Mouse (Mus musculus) c-Kit-positive CD71-negative TER-119-negative erythroid progenitor cells, embryonic 14.5 days (primary cell): ENCODE measurements around the gene Uba5.
A peak's percentile ranks its signal among the peaks of the same experiment; 100 is the strongest.

ENCODE experiments used
- DNase-seq: peaks from one replicate; pipeline ENCODE4 v3.0.0-alpha.2; 2013; ENCODE audit warnings: low read depth

Gene Uba5

DNA sequence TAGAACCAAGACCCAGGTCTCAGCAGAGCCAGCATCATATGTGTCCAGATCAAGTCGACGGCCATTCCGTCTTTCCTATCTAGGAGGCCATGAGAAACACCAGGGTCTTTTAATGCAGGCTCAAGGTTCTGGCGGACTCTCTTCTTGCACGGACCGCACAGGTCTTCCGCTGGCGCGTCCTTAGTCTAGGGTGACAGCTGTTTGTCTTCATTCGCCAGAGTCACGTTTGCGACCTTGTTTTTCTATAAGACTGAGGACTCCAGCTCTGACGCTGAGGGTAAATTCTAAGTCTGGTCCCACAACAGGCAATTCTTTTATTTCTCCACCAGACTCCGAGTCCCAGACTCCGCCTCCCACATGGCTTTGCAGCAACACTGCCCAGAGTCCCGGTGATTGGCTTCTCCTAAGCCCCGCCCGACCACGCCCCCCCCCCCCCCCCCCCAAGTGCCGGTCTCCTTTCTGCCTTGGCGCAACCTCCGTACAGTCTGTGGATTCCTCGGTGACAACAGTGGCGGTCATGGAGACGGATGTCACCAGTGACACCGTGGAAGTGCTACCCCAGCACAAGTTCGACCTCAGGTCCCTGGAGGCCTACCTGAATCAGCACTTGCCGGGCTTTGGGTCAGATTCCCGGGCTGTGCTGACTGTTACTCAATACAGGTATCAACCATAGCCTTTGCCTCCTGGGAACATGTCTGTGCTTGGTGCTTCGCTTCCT is 469 bp upstream of the Uba5 start, which contains the start of gene Acad11:
TSS of gene Acad11 (plus strand) at position 134 of the 718 bp plus-strand sequence.
- DNase-seq: peak; percentile 83

GRCm38 (mm10) chr9:104051028-104051427 is 11.9 kb downstream of the Uba5 start:
- DNase-seq: no peak

- DNase-seq: no peak
Measured at GRCm38 (mm10) chr9:104043676-104044075, 19.3 kb downstream of the Uba5 start.

GRCm38 (mm10) chr9:104040362-104040761 is 22.6 kb downstream of the Uba5 start, which contains the start of gene Gm28305:
TSS of gene Gm28305 (plus strand) at chr9:104040662.
- no peak for DNase-seq

DNA sequence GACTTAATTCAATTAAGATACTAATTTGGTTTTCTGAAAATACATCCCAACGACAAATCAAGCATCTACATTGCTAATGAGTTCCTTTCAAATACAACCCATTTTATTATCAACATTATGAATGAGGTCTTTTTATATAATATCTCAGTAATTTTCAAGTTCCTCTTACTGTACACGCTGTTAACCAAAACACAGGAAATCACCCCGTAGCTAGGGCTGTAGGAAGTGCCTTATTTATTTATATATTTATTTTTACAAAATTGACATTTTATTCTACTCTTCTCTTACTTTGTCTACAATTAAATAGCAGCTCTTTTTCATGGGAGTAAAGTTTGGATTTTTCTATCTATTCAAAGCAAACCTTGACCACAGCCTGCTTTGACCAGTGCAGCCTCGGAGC is 23.2 kb downstream of the Uba5 start:
- no peak for DNase-seq

DNA sequence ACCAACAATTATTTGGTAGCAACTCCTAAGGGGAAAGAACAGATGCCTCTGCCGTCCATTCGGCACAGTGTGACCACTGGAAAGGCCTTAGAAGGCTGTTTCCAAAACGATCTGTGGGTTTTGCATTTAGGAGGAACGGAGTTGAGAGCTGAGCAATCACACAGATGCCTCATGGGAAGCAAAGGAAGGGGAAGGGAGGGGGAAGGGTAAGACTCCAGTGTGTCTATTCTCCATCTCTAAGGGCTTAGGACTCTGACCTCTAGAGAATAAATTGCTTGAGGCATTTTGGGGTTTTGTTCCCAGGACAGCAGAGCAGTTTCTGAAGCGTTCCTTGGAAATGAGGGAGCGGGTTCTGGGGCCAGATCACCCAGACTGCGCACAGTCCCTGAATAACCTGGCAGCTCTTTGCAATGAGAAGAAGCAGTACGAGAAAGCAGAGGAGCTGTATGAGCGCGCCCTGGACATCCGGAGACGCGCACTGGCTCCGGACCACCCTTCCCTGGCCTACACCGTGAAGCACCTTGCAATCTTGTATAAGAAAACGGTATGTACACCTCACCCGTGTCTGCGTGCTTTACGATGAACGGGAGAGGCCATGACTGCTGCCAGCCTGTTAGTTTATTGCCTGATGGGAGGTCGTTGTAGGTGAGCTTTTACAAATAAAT is 23.8 kb downstream of the Uba5 start:
- DNase-seq: no peak

GRCm38 (mm10) chr9:104038266-104038665 is 24.7 kb downstream of the Uba5 start:
- no peak for DNase-seq

DNA sequence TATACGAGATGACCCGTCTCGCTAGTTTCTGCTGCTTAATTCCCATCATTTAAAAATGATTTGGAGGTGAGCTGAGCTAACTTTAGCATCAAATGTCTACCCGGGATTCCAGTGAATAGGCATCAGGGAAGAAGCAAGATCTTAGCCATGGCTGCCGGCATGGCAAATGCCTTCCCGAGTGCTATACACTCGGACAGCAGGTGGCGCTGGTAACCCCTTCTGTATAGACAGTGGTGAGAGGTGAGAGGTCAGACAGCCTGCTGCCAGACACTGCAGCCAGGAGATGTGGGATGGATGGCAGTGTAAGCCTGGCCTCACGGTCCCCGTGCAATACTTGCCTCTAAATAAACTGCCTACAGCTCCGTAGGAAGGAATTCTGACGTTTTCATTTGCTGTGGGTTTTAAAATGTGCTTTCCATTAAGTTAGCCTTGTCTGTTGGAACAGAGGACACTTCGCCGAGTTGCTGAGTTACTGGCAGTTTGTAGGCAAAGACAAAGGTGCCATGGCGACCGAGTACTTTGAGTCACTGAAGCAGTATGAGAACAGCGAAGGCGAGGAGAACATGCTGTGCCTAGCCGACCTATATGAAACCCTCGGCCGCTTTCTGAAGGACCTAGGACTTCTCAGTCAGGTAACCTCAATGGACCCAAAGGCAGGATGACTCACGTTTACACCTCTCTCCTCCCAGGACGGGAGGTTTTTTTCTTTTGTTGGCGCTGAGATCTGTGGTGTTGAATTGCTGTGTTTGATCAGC is 27.5 kb downstream of the Uba5 start:
- DNase-seq: peak; percentile 70

DNA sequence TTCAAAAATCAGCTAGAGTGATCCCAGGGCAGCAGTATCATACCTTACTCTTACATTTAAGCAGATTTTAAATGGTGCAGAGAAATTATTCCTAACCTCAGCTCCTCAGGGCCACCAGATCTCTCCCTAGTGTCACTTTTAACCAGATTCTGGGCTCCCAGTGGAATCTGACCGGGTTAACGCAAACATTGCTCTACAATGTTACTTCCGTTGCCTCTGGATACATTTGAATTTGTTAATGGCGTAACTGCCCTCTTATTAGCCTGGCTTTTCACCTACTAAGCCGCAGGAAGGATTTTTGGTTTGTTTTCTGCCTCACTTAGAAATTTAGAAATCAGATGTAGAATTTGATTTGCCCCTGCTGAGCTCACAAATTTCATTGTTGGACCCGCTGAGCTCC is 28.2 kb downstream of the Uba5 start:
- DNase-seq: no peak

- DNase-seq: no peak
Measured at GRCm38 (mm10) chr9:104034231-104034630, 28.7 kb downstream of the Uba5 start.

DNA sequence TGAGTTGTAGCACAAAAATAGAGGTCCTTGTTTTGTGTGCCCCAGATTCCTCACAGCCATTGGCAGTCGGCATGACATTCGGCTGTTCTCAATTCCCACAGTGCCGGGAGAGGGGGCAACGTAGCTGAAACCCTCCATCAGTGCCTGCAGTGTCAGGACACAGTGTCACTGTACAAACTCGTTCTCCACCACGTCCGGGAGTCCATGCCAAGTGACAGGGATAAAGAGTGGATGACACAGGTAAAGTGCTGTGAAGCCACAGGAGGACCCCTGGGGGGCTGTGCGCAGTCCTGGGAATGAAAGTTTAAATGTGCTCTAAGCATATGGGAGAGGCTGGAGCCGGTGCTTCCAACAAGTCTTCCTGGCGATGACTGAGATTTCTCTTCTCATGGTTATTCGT is 33.1 kb downstream of the Uba5 start:
- DNase-seq: no peak

DNA sequence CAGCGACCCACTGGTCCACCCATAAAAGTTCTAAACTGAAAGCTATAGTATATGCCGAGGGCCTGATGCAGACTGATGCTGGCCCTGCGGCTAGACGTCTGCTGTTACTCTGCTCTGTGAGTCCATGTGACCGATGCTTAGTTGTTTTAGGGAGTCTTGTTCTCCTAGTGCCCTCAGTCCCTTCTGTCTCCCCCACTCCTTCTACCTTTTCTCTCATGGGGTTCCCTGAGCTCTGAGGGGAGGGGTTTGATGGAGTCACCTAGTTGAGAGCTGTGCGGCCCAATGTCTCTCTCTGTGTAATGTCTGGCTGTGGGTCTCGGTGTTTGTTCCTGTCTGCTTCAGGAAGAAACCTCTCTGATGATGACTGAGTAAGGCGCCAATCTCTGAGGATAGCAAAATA is 35.7 kb downstream of the Uba5 start:
- no peak for DNase-seq

DNA sequence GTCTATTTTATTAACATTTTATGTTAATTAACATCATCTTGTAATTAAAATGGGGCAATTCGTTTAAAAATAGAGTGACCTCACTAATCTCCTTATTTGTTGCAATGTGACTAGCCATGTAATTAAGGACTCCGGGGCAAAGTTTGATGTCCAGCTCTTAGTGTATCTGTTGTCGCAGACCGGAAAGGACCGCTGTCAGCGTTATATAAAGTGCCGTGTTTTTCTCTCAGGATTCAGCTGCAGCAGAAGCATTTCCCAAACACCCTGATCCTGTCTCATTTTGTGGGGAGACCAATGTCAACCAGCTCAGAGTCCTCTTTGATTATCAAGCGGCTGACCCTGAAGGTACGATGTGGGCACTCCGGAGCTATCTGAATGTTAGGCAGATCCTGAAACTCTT is 41.9 kb downstream of the Uba5 start:
- DNase-seq: no peak

DNA sequence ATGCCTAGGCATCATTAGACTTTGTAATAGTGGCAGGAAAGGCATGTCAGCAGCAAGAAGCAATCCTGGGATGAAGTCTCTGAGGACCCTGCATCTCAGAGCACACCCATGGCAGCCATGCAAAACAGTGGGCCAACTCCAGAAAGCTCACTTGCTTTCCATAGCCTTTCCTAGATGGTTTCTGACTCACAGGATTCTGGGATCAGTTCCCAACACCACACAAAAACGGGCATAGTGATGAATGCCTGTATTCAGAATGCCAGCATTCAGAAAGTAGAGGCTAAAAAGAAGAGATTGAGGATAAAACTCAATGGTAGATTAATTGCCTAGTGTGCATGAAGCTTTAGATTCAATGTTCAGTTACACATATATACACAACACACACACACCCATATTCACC is 48.4 kb downstream of the Uba5 start:
- DNase-seq: no peak

DNA sequence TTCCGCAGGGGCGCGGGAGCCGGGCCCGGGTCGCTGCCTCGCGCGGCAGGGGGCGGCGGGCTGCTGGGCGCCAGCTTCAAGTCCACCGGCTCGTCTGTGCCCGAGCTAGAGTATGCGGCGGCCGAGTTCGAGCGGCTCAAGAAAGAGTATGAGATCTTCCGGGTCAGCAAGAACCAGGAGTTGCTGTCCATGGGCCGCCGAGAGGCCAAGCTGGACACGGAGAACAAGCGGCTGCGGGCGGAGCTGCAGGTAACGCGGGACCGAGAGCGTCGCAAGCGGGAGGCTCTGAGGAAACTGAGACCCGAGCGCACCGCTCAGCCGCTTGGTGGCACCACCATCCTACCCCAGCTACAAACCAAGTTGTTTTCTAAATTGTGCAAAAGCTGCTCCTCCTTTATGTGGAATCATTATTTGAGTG is 60.0 kb downstream of the Uba5 start:
- peak; percentile 53 for DNase-seq

GRCm38 (mm10) chr9:104001921-104002859 is 60.7 kb downstream of the Uba5 start, which contains the start of gene Nphp3:
TSS of gene Nphp3 (plus strand) at chr9:104002544.
- DNase-seq: peak; percentile 99

GRCm38 (mm10) chr9:104000601-104001000 is 62.3 kb downstream of the Uba5 start:
- DNase-seq: no peak
